Mouse (Mus musculus) heart, adult 2 months (tissue): ENCODE data around the gene Ccl5. TPM values are rescaled to one million over a fixed set of nuclear protein-coding genes. Genes with fewer than 3 reads are reported as not detected.

Source experiments
- DNase-seq, 2 experiments: peaks; one replicate each; pipeline ENCODE4 v3.0.0; 2021
- H3K27ac ChIP-seq: fragments of 200-600 bp; 2 replicates; pipeline ENCODE4 v1.8.1; 2022
- H3K27me3 ChIP-seq: fragments of 200-500 bp; 2 replicates; pipeline ENCODE4 v1.6.1; 2012; ENCODE audit warnings: mild to moderate bottlenecking, low read length, inconsistent platforms, mixed read lengths; ENCODE audit not compliant: control insufficient read depth, insufficient read depth
- H3K36me3 ChIP-seq: fragments of 200-500 bp; 2 replicates; pipeline ENCODE4 v1.6.1; 2012; ENCODE audit warnings: low read length, inconsistent platforms; ENCODE audit not compliant: control insufficient read depth, insufficient read depth
- H3K4me1 ChIP-seq: fragments of 200-500 bp; 2 replicates; pipeline ENCODE4 v1.6.1; 2011; ENCODE audit warnings: low read length; ENCODE audit not compliant: control insufficient read depth, insufficient read depth
- H3K4me3 ChIP-seq: fragments of 200-600 bp; 2 replicates; pipeline ENCODE4 v1.8.1; 2022
- H3K79me2 ChIP-seq: fragments of 200-500 bp; replicated peaks from 2 replicates; pipeline ENCODE4 v1.6.1; 2012; ENCODE audit warnings: mild to moderate bottlenecking, inconsistent platforms, low read length, moderate library complexity, mixed read lengths; ENCODE audit not compliant: control insufficient read depth, insufficient read depth
- H3K9ac ChIP-seq: fragments of 200-500 bp; 2 replicates; pipeline ENCODE4 v1.6.1; 2012; ENCODE audit warnings: low read depth, mild to moderate bottlenecking, control low read depth, inconsistent platforms, low read length, mixed read lengths
- CTCF ChIP-seq: fragments of 200-600 bp; IDR thresholded peaks from 2 replicates; pipeline ENCODE4 v1.8.1; 2022; ENCODE audit warnings: antibody characterized with exemption, mild to moderate bottlenecking, moderate library complexity
- EP300 ChIP-seq: fragments of 200-500 bp; IDR thresholded peaks from 2 replicates; pipeline ENCODE4 v1.6.1; 2011; ENCODE audit warnings: low read depth, low read length, control low read depth; ENCODE audit not compliant: insufficient read depth
- POLR2A ChIP-seq: fragments of 200-500 bp; IDR thresholded peaks from 2 replicates; pipeline ENCODE4 v1.6.1; 2011; ENCODE audit warnings: mild to moderate bottlenecking, low read depth, low read length, control low read depth; ENCODE audit not compliant: insufficient read depth
- WGBS: fragments of 180-500 bp; shearing (Covaris S2); methylation state at CpG from one replicate; pipeline ENCODE4 v1.1.7; 2018; 5-methylcytosine and 5-hydroxymethylcytosine counted together
- intact Hi-C: fragments of 180-260 bp; cut with DNase I; formaldehyde crosslinking; loops from one replicate; pipeline ENCODE4 v1.15.1; 2025
- polyA plus RNA-seq: library from polyadenylated mRNA; depleted of rRNA; stranded (reverse); fragments of >200 nt; gene quantifications from 2 replicates; pipeline ENCODE4 v1.2.3, GENCODE M21; 2012
- total RNA-seq, 2 experiments: library from RNA; stranded (reverse); gene quantifications; 2 replicates each; pipeline ENCODE4 v1.2.3; 2021

The Ccl5 gene
- total and polyA plus RNA-seq, 3 experiments, result 0.80 to 20.2 TPM; not detected in 1

- Histone ChIP-seq H3K4me3 (no peak overlapping the region), H3K27me3 (no peaks in the 10 kb centered on the region), H3K27ac (no peak overlapping the region), H3K4me1 (peaks cover 1% of the 10 kb centered on the region), H3K79me2 (no peaks in the 10 kb centered on the region), H3K36me3 (no peaks in the 10 kb centered on the region), H3K9ac (no peak overlapping the region)
- 77% methylated on average over 2 of the region's 2 CpGs for WGBS
- intact Hi-C loops, result no loop called here
- no peak for TF ChIP-seq CTCF
- no peak for TF ChIP-seq EP300
- TF ChIP-seq POLR2A, result no peak
- DNase-seq, result no peak
Observed at GRCm38 (mm10) chr11:83570189-83570588, 39.9 kb upstream of the Ccl5 start.

- Histone ChIP-seq H3K4me1 (peaks cover 1% of the 10 kb centered on the region), H3K27me3 (no peaks in the 10 kb centered on the region), H3K9ac (no peak overlapping the region), H3K27ac (no peak overlapping the region), H3K36me3 (no peaks in the 10 kb centered on the region), H3K4me3 (no peak overlapping the region), H3K79me2 (no peaks in the 10 kb centered on the region)
- no peak for DNase-seq
- intact Hi-C loops, result no loop called here
- TF ChIP-seq CTCF (no peak), EP300 (no peak), POLR2A (no peak)
- WGBS, result 93% methylated on average over 7 of the region's 7 CpGs
Observed at GRCm38 (mm10) chr11:83569249-83569648, 38.9 kb upstream of the Ccl5 start.

GRCm38 (mm10) chr11:83568786-83569185 lies 38.5 kb upstream of the Ccl5 start:
- H3K79me2 ChIP-seq, result no peaks in the 10 kb centered on the region
- no peak overlapping the region for H3K9ac ChIP-seq
- TF ChIP-seq CTCF (no peak), EP300 (no peak), POLR2A (no peak)
- no peak overlapping the region for H3K4me3 ChIP-seq
- no peaks in the 10 kb centered on the region for H3K36me3 ChIP-seq
- intact Hi-C loops, result no loop called here
- 78% methylated on average over 3 of the region's 3 CpGs for WGBS
- H3K4me1 ChIP-seq, result peaks cover 1% of the 10 kb centered on the region
- DNase-seq, result no peak
- H3K27ac ChIP-seq, result no peak overlapping the region
- no peaks in the 10 kb centered on the region for H3K27me3 ChIP-seq

- Histone ChIP-seq H3K27ac (no peak overlapping the region), H3K79me2 (no peaks in the 10 kb centered on the region), H3K4me3 (no peak overlapping the region), H3K27me3 (no peaks in the 10 kb centered on the region), H3K4me1 (peaks cover 1% of the 10 kb centered on the region), H3K9ac (no peak overlapping the region), H3K36me3 (no peaks in the 10 kb centered on the region)
- TF ChIP-seq CTCF (no peak), EP300 (no peak), POLR2A (no peak)
- intact Hi-C loops, result no loop called here
- no peak for DNase-seq
- WGBS, result 86% methylated on average over 9 of the region's 9 CpGs
Observed at GRCm38 (mm10) chr11:83568061-83568460, 37.7 kb upstream of the Ccl5 start.

- H3K9ac ChIP-seq, result no peak overlapping the region
- no peaks in the 10 kb centered on the region for H3K79me2 ChIP-seq
- TF ChIP-seq POLR2A (no peak), EP300 (no peak), CTCF (no peak)
- H3K27ac ChIP-seq, result no peak overlapping the region
- H3K4me3 ChIP-seq, result no peak overlapping the region
- WGBS, result 62% methylated on average over 7 of the region's 7 CpGs
- peaks cover 1% of the 10 kb centered on the region for H3K4me1 ChIP-seq
- no peak for DNase-seq
- no peaks in the 10 kb centered on the region for H3K27me3 ChIP-seq
- intact Hi-C loops, result no loop called here
- no peaks in the 10 kb centered on the region for H3K36me3 ChIP-seq
Observed at GRCm38 (mm10) chr11:83567311-83567710, 37.0 kb upstream of the Ccl5 start.

- Histone ChIP-seq H3K79me2 (no peaks in the 10 kb centered on the region), H3K4me1 (peaks cover 1% of the 10 kb centered on the region), H3K36me3 (no peaks in the 10 kb centered on the region), H3K27ac (no peak overlapping the region), H3K27me3 (no peaks in the 10 kb centered on the region), H3K9ac (no peak overlapping the region), H3K4me3 (no peak overlapping the region)
- TF ChIP-seq CTCF (no peak), POLR2A (no peak), EP300 (no peak)
- intact Hi-C loops, result no loop called here
- no peak for DNase-seq
Observed at GRCm38 (mm10) chr11:83566617-83567016, 36.3 kb upstream of the Ccl5 start.
